Mouse (Mus musculus): ENCODE results near the gene Gsta2. TPM values are rescaled to one million over a fixed set of nuclear protein-coding genes. Genes with fewer than 3 reads are reported as not detected.
A peak's percentile ranks its signal among the peaks of the same experiment; 100 is the strongest.

Gsta2 gene
- not detected for total RNA-seq (2021)
- long read RNA-seq, experiment 1 = 0 reads
- long read RNA-seq, experiment 2, partial matches to known transcripts = 0 of 1 reads
- long read RNA-seq, experiment 2, other reads (novel, unspliced or antisense) = 1 of 1 reads

DNA sequence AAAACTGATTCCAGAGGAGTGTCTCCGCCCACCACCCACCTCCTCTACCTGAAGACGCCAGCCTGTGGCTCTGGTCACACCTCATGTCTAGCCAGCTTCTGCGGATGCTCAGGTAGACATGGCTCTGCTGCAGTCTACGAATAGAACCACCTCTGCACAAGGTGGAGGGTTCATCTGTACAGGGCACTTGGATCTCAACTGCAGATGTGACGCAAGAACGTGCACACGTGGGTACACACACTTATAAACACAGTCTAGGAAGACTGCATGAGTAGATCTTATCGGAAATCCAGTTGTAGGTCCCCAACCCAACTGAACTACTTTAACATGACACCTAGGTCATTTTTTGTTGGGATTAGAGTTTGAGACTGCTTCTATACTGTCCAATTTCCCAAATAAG is at the start of gene Gsta2:
Gene Gsta2, minus strand, starts transcription at position 178 of the 400 bp plus-strand sequence.
- Histone ChIP-seq H3K27ac (no peak within 1 kb of the TSS), H3K4me3 (no peak within 1 kb of the TSS)
- intact Hi-C loops (cut with DNase I) = loop anchor here (10.0 kb wide), 1 partner anchor 199 kb away; no protein-coding TSS in a partner anchor
- DNase-seq = no peak
- no peak for TF ChIP-seq CTCF (IDR thresholded peaks at IDR 0.05)

DNA sequence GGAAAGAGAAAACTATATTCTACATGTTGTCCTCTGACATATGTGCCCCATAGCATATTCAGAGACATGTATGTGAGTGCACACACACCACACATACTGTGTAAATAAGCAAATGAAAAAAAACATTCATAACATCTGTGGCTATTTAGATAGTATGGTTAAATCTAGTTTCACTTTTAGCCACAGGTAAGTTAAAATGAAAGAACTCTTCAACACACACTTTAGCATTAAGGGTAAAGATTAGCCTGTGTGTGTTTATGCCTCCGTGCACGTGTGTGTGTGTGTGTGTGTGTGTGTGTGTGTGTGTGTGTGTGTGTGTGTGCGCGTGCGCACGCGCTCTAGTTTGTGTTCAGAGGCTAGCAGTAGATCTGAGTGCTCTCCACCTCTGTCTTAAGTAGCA is 46.0 kb upstream of the Gsta2 start:
- Histone ChIP-seq H3K27ac (no peak overlapping the region), H3K4me3 (no peak overlapping the region)
- no peak for TF ChIP-seq CTCF (IDR thresholded peaks at IDR 0.05)
- DNase-seq = no peak
- intact Hi-C loops (cut with DNase I) = no loop called here

DNA sequence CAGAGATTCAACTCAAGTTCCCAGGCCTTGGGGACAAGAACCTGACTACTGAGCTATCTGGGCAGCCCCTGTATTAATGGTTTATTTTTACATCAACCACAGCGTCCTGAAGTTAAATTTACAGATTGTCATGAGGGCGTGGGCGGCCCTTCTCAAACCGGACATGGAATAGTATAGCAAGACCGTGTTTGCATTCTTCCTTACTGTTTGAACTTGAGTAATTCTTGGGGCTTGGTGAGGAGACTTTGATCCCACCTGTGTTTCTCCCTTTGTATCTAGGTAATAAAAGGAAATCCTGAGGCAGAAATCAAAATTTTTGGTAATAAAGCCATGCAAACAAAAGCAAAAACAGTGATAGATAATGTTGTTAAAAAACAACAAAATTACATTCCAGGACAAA is 45.0 kb upstream of the Gsta2 start:
- H3K4me3 ChIP-seq = no peak overlapping the region
- no peak for TF ChIP-seq CTCF (IDR thresholded peaks at IDR 0.05)
- no peak overlapping the region for H3K27ac ChIP-seq
- intact Hi-C loops (cut with DNase I) = no loop called here
- DNase-seq = no peak

DNA sequence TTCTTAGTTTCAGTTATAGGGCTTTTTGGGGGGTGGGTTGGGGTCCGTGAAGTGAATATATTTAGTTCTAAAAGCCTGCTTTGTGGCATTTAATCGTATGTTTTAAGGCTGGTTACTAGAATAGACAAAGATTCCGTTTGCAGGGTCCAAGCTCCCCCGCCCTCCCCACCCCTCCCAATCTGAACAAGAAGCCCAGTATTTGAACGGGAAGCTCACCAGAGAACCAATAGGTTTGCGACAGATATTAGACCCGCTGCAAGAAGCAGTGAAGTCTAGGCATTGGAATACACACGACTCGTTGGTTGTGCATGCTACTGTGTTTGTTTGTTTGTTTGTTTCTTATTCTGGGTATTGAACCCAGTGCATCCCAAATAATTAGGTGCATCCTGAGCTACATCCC is 40.9 kb upstream of the Gsta2 start:
- no peak overlapping the region for H3K4me3 ChIP-seq
- TF ChIP-seq CTCF (IDR thresholded peaks at IDR 0.05) = no peak
- intact Hi-C loops (cut with DNase I) = no loop called here

DNA sequence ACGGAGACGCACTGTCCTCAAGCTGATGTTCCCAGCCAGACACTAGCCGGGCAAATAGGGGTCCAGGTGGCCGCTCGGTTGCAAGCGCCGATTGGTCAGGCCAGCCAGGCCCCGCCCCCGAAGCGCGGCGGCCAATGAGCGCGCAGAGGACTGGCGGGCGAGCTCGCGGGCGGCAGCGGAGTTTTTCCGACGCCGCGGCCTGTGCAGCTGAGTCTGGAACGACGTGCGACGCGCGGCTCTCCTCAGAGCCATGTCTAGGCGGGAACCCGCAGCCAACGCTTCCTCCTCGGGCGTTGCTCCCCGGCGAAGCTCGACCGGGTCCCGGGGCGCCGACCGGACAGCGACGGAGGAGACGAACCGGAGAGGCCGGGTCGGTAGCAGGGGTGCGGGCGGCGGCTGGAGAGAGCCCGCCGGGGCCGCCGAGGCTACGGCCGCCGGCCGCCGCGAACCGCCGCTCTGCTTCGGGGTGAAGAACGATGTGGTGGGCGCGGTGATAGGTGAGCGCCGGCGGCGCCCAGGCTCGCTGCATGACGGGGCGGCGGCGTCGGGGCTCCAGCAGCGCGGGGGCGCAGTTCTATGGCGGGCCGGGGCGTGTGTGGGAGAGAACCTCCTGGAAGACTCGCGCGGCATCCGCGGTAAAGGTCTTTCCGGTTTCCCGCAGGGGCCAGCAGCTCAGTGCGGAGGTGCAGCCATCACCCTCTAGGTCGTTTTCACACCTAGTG is 40.2 kb upstream of the Gsta2 start, which contains the start of gene Ddx43:
Gene Ddx43, plus strand, starts transcription at position 148 of the 722 bp plus-strand sequence.
- peak; percentile 42 for DNase-seq
- intact Hi-C loops (cut with DNase I) = no loop called here
- Histone ChIP-seq H3K4me3 (peak within 1 kb of the TSS; percentile 55), H3K27ac (no peak within 1 kb of the TSS)
- no peak for TF ChIP-seq CTCF (IDR thresholded peaks at IDR 0.05)

More for the DNA sequence above, 40.9 kb upstream of the Gsta2 start:
- no peak overlapping the region for H3K27ac ChIP-seq
- no peak for DNase-seq

DNA sequence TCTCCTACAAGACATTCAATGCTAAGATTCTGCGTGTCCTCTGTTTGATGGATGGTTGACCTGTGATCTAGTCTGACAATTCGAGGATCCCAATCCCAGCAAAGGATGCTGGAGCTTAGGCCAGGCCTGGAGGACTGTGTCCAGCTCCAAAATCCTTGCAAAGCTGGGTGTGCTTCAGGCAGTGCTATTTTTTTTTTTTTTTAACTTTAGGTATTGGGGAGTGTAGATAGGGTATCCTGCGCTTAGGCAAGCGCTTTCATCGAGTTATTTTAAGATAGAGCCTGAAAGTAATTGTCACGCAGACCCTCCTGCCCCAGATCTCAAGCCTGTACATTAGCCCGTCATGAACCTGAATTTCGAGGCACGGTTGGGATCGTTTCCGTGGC is 39.6 kb upstream of the Gsta2 start:
- DNase-seq = no peak
- no peak overlapping the region for H3K4me3 ChIP-seq
- intact Hi-C loops (cut with DNase I) = no loop called here
- H3K27ac ChIP-seq = no peak overlapping the region
- no peak for TF ChIP-seq CTCF (IDR thresholded peaks at IDR 0.05)

DNA sequence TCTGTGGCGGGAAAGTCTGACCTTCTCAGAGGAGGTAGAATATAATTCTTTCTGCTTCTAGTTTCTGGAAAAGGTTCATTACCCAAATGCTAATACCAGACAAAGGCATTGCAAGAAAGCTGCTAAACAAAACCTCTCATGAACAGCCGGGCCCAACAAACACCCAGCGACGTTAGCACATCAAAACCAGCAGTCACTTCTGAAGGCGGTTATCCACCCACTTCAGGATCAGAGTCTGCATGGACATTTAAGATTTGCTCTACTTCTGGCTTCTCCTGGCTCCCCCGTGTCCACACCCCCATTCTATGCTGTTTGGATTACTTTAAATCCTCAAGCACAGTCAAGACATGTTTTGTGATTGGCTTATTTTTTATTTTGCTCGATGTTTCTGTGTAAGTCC is 39.0 kb upstream of the Gsta2 start:
- TF ChIP-seq CTCF (IDR thresholded peaks at IDR 0.05) = no peak
- DNase-seq = no peak
- no peak overlapping the region for H3K27ac ChIP-seq
- intact Hi-C loops (cut with DNase I) = no loop called here
- no peak overlapping the region for H3K4me3 ChIP-seq

DNA sequence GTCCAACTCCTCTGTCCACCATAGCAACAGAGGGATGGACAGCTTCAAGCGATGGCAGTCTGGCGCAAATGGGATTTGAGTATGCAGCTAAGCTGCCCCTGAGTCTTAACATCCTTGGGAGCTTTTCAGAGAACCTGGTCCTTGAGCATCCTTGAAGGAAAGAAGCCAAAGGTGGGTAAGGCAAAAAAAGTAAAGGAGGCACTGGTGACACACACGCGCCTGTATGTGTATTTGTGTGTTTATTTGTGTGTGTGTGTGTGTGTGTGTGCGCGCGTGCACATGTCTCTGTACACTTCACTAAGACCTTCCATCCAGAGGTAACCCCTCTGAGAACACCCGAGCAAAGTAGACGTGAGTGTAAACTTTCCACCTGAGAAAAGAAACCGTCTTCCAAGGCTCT is 38.2 kb upstream of the Gsta2 start:
- no peak overlapping the region for H3K27ac ChIP-seq
- TF ChIP-seq CTCF (IDR thresholded peaks at IDR 0.05) = no peak
- H3K4me3 ChIP-seq = no peak overlapping the region
- intact Hi-C loops (cut with DNase I) = no loop called here
- DNase-seq = no peak

DNA sequence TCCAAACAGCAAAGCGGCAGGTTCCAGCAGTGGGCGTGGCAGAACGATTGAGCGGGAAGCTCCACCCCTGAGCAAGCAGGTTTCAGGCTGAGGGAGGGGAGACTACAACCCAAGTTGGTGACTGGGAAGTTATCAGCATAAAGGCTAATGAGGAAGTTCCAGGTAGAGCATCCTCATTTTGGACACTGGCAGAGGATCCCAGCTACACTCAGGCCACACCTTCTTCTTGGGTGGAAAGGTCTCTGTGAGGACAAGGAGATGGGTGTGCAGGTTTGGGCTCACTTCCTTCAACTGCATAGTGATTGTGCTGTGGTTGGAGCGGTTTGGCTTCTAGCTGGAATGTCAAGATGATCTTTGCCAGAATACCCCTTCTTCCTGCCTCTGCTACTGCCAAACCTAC is 34.4 kb upstream of the Gsta2 start:
- intact Hi-C loops (cut with DNase I) = no loop called here
- no peak for TF ChIP-seq CTCF (IDR thresholded peaks at IDR 0.05)
- no peak for DNase-seq

DNA sequence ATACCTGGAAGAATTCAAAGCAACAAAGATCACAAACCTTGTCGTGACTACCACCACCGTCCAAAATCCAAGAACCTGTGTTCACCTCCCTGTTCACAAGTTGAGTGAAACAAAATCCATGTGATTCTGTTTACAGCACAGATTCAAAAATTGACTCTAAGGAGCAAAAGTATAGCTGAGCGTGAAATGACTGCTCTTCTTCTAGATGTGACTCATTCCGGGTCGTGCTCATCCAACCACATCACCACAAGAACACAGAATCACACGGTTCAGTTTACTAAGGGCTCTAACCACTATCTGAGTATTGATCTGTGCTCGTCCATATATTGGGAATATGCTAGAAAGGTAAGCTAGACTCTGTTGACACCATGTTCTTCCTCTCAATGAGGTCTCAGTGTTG is 31.4 kb upstream of the Gsta2 start:
- intact Hi-C loops (cut with DNase I) = no loop called here
- no peak for DNase-seq
- TF ChIP-seq CTCF (IDR thresholded peaks at IDR 0.05) = no peak
- Histone ChIP-seq H3K4me3 (no peak overlapping the region), H3K27ac (no peak overlapping the region)

More for the DNA sequence above, 34.4 kb upstream of the Gsta2 start:
- Histone ChIP-seq H3K27ac (no peak overlapping the region), H3K4me3 (no peak overlapping the region)

DNA sequence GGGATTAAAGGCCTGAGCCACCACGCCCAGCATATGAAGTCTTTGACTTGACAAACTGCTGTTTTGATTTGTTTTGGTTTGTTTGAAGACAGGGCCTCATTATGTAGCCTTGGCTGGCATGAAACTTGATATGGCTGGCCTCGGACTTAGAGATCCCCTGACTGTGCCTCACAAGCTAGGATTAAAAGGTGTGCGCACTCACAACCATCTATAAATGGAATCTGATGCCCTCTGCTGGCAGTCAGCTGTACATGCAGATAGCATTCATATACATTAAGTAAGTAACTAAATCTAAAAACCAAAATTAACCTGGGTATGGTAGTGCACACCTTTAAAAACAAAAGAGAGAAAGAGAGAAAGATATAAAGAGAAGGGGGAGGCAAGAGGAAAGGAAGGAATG is 30.3 kb upstream of the Gsta2 start:
- no peak overlapping the region for H3K27ac ChIP-seq
- intact Hi-C loops (cut with DNase I) = no loop called here
- TF ChIP-seq CTCF (IDR thresholded peaks at IDR 0.05) = peak; percentile 49
- DNase-seq = no peak
- no peak overlapping the region for H3K4me3 ChIP-seq

DNA sequence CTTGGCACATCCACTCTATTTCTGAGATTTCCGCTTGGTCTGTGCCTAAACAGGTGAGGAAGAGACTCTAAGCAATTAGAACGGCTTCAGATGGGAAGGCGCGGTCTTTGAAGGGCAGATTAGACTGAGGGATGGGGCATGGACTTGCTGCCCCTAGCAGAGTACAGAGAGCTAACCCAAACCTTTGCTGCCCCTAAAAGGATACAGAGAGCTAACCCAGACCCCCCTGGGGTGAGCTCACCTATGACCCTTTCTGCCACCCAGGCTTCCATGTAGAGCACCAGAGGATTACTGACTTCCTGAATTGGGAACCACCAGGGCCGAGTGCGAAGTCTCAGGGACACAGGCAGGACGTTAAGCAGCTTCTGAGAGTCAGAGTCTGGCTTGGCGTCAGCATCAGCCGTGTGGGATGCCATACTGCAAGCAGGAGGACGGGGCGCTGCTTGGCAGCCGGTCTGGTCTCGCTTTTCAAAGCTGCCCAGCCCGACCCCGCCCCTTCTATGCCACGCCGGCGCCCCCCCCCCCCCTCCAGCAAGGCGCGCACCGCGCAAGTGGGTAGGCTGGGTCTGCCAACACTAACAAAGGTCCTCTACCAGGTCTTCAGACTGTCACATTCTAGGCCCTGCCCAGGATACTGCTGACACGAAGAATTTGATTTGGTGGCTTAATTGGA is 22.7 kb upstream of the Gsta2 start, which contains the start of gene Ooep:
Gene Ooep, minus strand, starts transcription at position 613 of the 673 bp plus-strand sequence.
- H3K27ac ChIP-seq = no peak within 1 kb of the TSS
- TF ChIP-seq CTCF (IDR thresholded peaks at IDR 0.05) = no peak
- intact Hi-C loops (cut with DNase I) = no loop called here
- no peak for DNase-seq
- H3K4me3 ChIP-seq = peak within 1 kb of the TSS; percentile 34

DNA sequence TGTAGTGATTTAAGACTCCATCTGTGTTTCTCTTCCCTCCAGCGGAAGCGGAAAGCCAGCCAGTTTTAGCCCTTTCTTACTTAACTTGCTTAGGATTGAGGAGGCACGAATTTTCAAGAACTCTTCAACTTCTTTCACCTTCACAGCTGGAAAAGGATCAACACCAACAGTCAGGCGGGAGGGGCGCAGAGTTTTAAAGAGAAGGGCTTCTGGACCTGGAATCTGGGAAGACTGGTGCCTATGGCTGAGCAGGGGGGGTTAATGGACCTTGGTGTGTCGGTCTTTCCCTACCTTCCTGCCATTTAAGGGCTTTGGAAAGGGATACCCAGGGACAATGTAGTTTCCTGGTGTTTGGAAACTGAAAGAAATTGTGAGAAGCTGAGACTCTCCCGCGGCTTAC is 22.0 kb upstream of the Gsta2 start:
- intact Hi-C loops (cut with DNase I) = no loop called here
- no peak for DNase-seq
- no peak for TF ChIP-seq CTCF (IDR thresholded peaks at IDR 0.05)
- Histone ChIP-seq H3K4me3 (no peak overlapping the region), H3K27ac (no peak overlapping the region)
